ENCODE assay signal across 9 mouse cellular contexts in genomic region chr3:37666291-37667118, GRCm38 (mm10). TPM values are rescaled to one million over a fixed set of nuclear protein-coding genes. Genes with fewer than 3 reads are reported as not detected.
DNase-seq lines count a peak whose midpoint lies in the region; ATAC-seq and TF ChIP-seq lines count a peak whose summit lies in the region.
"Had no signal": no experiment of that assay in that cellular context is flagged by ENCODE, and none has a peak within 500 bp of the region (broad histone marks: within the 10 kb centered on the region; RNA-seq: fewer than 3 reads in every experiment).

No protein-coding gene starts in this region.

- H3K9ac ChIP-seq in forebrain, postnatal 0 days: no peak overlapping the region
- H3K9ac ChIP-seq in hindbrain, embryonic 16.5 days (ENCODE audit: low read depth, low read length): no peak overlapping the region
- no peak overlapping the region for H3K9ac ChIP-seq in liver, embryonic 15.5 days
- no peak overlapping the region for H3K9ac ChIP-seq in stomach, embryonic 15.5 days
- H3K9ac ChIP-seq: embryonic facial prominence, embryonic 15.5 days had no signal

- no peaks in the 10 kb centered on the region for H3K36me3 ChIP-seq in forebrain, postnatal 0 days (ENCODE audit: insufficient read depth)
- H3K36me3 ChIP-seq in hindbrain, embryonic 16.5 days (ENCODE audit: control insufficient read depth, insufficient read depth, low read length): no peaks in the 10 kb centered on the region
- no peaks in the 10 kb centered on the region for H3K36me3 ChIP-seq in liver, embryonic 15.5 days (replicated peaks)
- no peaks in the 10 kb centered on the region for H3K36me3 ChIP-seq in stomach, embryonic 15.5 days
- H3K36me3 ChIP-seq: embryonic facial prominence, embryonic 15.5 days had no signal

- WGBS in forebrain, postnatal 0 days: 30% methylated on average over 9 of the region's 9 CpGs
- 11% methylated on average over 9 of the region's 9 CpGs for WGBS in hindbrain, embryonic 16.5 days
- 10% methylated on average over 9 of the region's 9 CpGs for WGBS in liver, embryonic 15.5 days (ENCODE audit: insufficient replicate concordance)
- 18% methylated on average over 9 of the region's 9 CpGs for WGBS in stomach, embryonic 15.5 days

- peak; percentile 96 for DNase-seq in heart, adult 11 months
- no peak for DNase-seq in heart, adult 8-10 months (ENCODE audit: low spot score)
- no peak for DNase-seq in forebrain, postnatal 0 days
- DNase-seq in cerebellum, adult 8-10 months: no peak
- DNase-seq in left cerebral cortex, postnatal 14 days (ENCODE audit: low spot score in 2 of 2): no peak

- no peaks in the 10 kb centered on the region for H3K27me3 ChIP-seq in forebrain, postnatal 0 days (ENCODE audit: insufficient read depth, low read length)
- no peaks in the 10 kb centered on the region for H3K27me3 ChIP-seq in hindbrain, embryonic 16.5 days (replicated peaks; ENCODE audit: control insufficient read depth, insufficient read depth, low read length)
- H3K27me3 ChIP-seq in liver, embryonic 15.5 days: peaks cover 19% of the 10 kb centered on the region; the same call in 1 of the 2 replicates
- H3K27me3 ChIP-seq in stomach, embryonic 15.5 days (replicated peaks): no peaks in the 10 kb centered on the region
- H3K27me3 ChIP-seq: embryonic facial prominence, embryonic 15.5 days had no signal

- no peak for TF ChIP-seq CTCF in forebrain, postnatal 0 days (IDR thresholded peaks at IDR 0.05; ENCODE audit: low read depth)

- no peaks in the 10 kb centered on the region for H3K4me1 ChIP-seq in forebrain, postnatal 0 days (ENCODE audit: insufficient read depth)
- no peaks in the 10 kb centered on the region for H3K4me1 ChIP-seq in hindbrain, embryonic 16.5 days (ENCODE audit: control insufficient read depth, insufficient read depth, low read depth, low read length)
- H3K4me1 ChIP-seq in liver, embryonic 15.5 days (replicated peaks): peaks cover 13% of the 10 kb centered on the region
- 0 out of 2 replicates have a peak, but pooled peaks cover 3% of the 10 kb centered on the region for H3K4me1 ChIP-seq in stomach, embryonic 15.5 days

- no peaks in the 10 kb centered on the region for H3K9me3 ChIP-seq in forebrain, postnatal 0 days (ENCODE audit: low read length)
- peaks cover 14% of the 10 kb centered on the region for H3K9me3 ChIP-seq in hindbrain, embryonic 16.5 days (ENCODE audit: control insufficient read depth, low read length)
- no peaks in the 10 kb centered on the region for H3K9me3 ChIP-seq in liver, embryonic 15.5 days (replicated peaks)
- 0 out of 2 replicates have a peak, but pooled peaks cover 4% of the 10 kb centered on the region for H3K9me3 ChIP-seq in stomach, embryonic 15.5 days

- ATAC-seq in forebrain, postnatal 0 days: peak; percentile 38; the same call in 1 of the 2 replicates
- peak; percentile 86 for ATAC-seq in hindbrain, embryonic 16.5 days
- peak; percentile 51; the same call in 1 of the 2 replicates for ATAC-seq in liver, embryonic 15.5 days (ENCODE audit: insufficient read depth)
- ATAC-seq in stomach, embryonic 15.5 days (ENCODE audit: insufficient read depth, low FRiP score, low read depth): peak; percentile 80

- intact Hi-C loops in left cerebral cortex, postnatal 14 days (cut with DNase I): no loop called here

- no peak overlapping the region for H3K4me2 ChIP-seq in forebrain, postnatal 0 days (ENCODE audit: low read depth)
- no peak overlapping the region for H3K4me2 ChIP-seq in hindbrain, embryonic 16.5 days (ENCODE audit: low read length)
- no peak overlapping the region for H3K4me2 ChIP-seq in liver, embryonic 15.5 days
- H3K4me2 ChIP-seq in stomach, embryonic 15.5 days: no peak overlapping the region
- H3K4me2 ChIP-seq: embryonic facial prominence, embryonic 15.5 days had no signal

- H3K27ac ChIP-seq in forebrain, postnatal 0 days (ENCODE audit: low read depth, low read length): no peak overlapping the region
- H3K27ac ChIP-seq in hindbrain, embryonic 16.5 days (ENCODE audit: low read depth, low read length): no peak overlapping the region
- H3K27ac ChIP-seq in liver, embryonic 15.5 days (replicated peaks): no peak overlapping the region
- peak overlapping the region; percentile 55 for H3K27ac ChIP-seq in stomach, embryonic 15.5 days
- H3K27ac ChIP-seq: embryonic facial prominence, embryonic 15.5 days had no signal

- H3K4me3 ChIP-seq in forebrain, postnatal 0 days (ENCODE audit: low read depth, low read length): no peak overlapping the region
- no peak overlapping the region for H3K4me3 ChIP-seq in hindbrain, embryonic 16.5 days (ENCODE audit: low read length)
- H3K4me3 ChIP-seq in liver, embryonic 15.5 days (replicated peaks): no peak overlapping the region
- H3K4me3 ChIP-seq in stomach, embryonic 15.5 days (replicated peaks): no peak overlapping the region
- H3K4me3 ChIP-seq: embryonic facial prominence, embryonic 15.5 days had no signal

RNA-seq across cellular contexts. Expression of gene Spry1, which starts 26.8 kb away (rescaled TPM):
- total RNA-seq in heart, adult 8-10 months (2022): 10 to 100 TPM; 14.5 to 17.3 (median 15.5) TPM
- total RNA-seq in forebrain, postnatal 0 days (2014; rRNA removed): 21.8 and 26.4 TPM in 2 replicates
- 7.2 and 7.8 TPM in 2 replicates for polyA plus RNA-seq in forebrain, postnatal 0 days (2015; fragmentation: Nextera tagmentation; extraction: Ambion mirVana)
- polyA plus RNA-seq in hindbrain, embryonic 16.5 days (2015; fragmentation: Nextera tagmentation; extraction: Ambion mirVana): 6.4 and 6.9 TPM in 2 replicates
- polyA plus RNA-seq in liver, embryonic 15.5 days (2015; fragmentation: Nextera tagmentation; extraction: Ambion mirVana): 3.0 and 3.9 TPM in 2 replicates
- polyA plus RNA-seq in stomach, embryonic 15.5 days (2015; fragmentation: Nextera tagmentation; extraction: Ambion mirVana): 13.6 and 15.2 TPM in 2 replicates
- 10 to 100 TPM; 13.4 to 14.9 TPM for total RNA-seq in left cerebral cortex, postnatal 14 days (2021)

RNA-seq across cellular contexts. Expression of gene Gm5148, which starts 57.8 kb away (rescaled TPM):
- not detected for total RNA-seq in heart, adult 8-10 months (2022)
- 4.9 TPM in 2 replicates for total RNA-seq in forebrain, postnatal 0 days (2014; rRNA removed)
- 9.9 and 11.9 TPM in 2 replicates for polyA plus RNA-seq in forebrain, postnatal 0 days (2015; fragmentation: Nextera tagmentation; extraction: Ambion mirVana)
- polyA plus RNA-seq in hindbrain, embryonic 16.5 days (2015; fragmentation: Nextera tagmentation; extraction: Ambion mirVana): 12.7 and 14.0 TPM in 2 replicates
- 2.2 and 2.6 TPM in 2 replicates for polyA plus RNA-seq in liver, embryonic 15.5 days (2015; fragmentation: Nextera tagmentation; extraction: Ambion mirVana)
- polyA plus RNA-seq in stomach, embryonic 15.5 days (2015; fragmentation: Nextera tagmentation; extraction: Ambion mirVana): 5.9 and 6.0 TPM in 2 replicates
- 1 to 10 TPM; 2.1 to 2.6 TPM for total RNA-seq in left cerebral cortex, postnatal 14 days (2021)
